Mouse (Mus musculus): ENCODE data around the gene Ppm1l.
A peak's percentile ranks its signal among the peaks of the same experiment; 100 is the strongest.
"Not testable (repeated sequence)": the region's sequence is repeated elsewhere in the genome, so short reads cannot be mapped to it uniquely, and the experiment has no call there.

Ppm1l gene

GRCm38 (mm10) chr3:69367916-69368315 is 51.3 kb downstream of the Ppm1l start:
- no peak for DNase-seq (ENCODE audit: low read depth, low spot score)

- no peak for DNase-seq (ENCODE audit: low read depth, low spot score)
Measured at GRCm38 (mm10) chr3:69372731-69373130, 56.1 kb downstream of the Ppm1l start.

DNA sequence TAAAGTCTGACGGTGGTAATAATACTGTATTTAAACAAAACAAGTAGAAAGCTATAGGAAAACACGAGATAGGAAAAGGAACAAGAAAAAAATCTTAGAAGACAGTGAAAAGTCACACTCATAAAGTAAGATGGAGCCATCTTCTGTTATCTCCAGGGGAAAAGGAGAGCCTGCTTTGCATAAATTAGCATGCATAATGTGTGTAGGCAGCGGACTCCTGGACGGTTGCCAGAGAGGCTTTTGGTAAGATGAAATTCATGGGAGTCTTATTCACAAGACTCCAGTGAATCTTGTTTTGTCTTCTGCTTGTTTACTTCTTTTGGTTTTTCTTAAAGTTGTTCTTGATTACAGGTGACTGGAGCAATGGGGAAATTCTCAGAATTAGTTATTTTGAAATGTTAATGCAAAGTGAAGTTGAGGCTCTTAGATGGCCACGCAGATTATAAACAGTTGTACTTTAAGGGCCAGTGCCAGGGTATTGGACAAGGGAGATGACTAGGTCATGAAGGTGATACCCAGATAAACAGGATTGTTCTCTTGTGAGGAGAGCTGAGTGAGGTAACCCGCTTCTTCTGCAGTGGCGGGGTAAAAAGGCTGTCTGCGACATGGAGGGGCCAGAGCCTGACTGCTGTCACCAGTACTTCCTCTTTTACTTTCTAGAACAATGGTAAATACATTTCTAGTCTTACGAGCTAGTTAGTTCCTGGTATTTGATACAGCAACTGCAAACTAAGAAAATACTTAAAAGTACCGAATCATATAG is 57.1 kb downstream of the Ppm1l start:
- peak; percentile 30 for DNase-seq (ENCODE audit: low read depth, low spot score)

GRCm38 (mm10) chr3:69374538-69374937 is 57.9 kb downstream of the Ppm1l start:
- no peak for DNase-seq (ENCODE audit: low read depth, low spot score)

DNA sequence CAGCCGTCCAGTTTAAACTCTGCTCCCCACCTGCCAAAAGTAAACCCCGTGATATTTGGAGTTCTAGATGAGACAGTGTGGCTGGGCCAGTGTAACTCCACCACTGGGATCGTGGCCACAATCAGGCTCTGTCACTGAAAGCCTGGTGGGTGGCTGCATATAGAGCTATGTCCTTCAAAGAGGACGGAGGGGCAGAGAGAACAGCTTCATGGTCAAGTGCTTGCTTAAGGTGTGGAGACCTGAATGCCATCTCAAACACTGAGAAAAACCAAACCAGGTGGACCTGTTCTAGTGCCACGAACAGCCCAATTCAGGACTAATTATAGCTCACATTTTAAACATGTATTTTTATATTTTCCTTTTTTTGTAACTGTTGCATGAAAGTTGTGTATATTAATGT is 58.3 kb downstream of the Ppm1l start:
- no peak for DNase-seq (ENCODE audit: low read depth, low spot score)

DNA sequence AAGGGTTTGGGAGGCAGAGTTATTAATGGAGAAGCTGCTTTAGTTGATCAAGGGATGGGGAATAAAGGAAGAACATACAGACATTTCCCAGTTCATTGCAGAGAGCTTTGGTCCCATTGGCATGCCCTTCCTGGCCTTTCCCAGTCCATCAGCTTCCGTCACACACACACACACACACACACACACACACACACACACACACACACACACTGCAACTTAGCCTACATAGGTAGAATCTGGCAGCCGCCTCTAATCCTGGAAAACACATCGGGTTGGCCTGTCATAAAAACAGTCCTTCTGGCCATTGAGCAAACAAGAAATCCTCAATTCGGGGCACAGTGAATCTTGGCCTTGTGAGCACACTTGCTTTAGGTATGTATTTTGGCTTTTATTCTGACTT is 64.6 kb downstream of the Ppm1l start:
- no peak for DNase-seq (ENCODE audit: low read depth, low spot score)

DNA sequence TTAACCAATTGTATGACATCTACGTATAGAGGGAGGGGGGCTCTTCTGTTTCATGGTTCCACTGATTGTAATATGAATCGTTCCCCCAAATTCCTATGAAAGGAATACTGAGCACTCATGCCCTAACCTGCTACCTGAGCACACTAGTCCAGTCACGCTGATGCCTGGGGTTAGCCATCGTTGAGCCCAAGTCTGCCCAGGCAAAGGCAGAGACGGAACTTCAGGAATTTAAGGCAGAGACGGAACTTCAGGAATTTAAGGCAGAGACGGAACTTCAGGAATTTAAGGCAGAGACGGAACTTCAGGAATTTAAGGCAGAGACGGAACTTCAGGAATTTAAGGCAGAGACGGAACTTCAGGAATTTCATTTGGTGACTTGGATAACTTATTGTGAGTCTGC is 75.2 kb downstream of the Ppm1l start:
- DNase-seq (ENCODE audit: low read depth, low spot score), result not testable (repeated sequence)

GRCm38 (mm10) chr3:69392298-69392697 is 75.6 kb downstream of the Ppm1l start:
- no peak for DNase-seq (ENCODE audit: low read depth, low spot score)

DNA sequence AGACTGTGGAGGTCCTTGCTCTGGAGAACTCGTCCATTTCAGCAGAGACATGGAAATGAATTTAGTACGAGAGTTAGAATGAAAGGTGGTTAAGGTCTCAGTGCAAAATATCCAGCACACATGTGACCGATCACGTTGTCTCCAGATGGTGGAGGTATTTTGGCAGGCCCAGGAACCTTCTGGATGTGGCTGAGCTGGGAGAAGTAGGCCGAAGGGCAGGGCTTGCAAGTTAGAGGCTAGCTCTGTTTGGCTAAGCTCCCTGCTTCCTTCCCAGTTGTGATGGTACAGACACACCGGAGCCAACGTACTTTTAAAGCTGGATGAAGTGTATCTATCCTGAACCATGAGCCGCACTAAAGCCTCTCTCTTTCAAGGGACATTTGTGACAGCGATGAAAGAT is 76.4 kb downstream of the Ppm1l start:
- DNase-seq (ENCODE audit: low read depth, low spot score), result no peak

- DNase-seq (ENCODE audit: low read depth, low spot score), result no peak
Measured at GRCm38 (mm10) chr3:69393991-69394390, 77.3 kb downstream of the Ppm1l start.

GRCm38 (mm10) chr3:69395084-69395483 is 78.4 kb downstream of the Ppm1l start:
- DNase-seq (ENCODE audit: low read depth, low spot score), result no peak

- DNase-seq (ENCODE audit: low read depth, low spot score), result no peak
Measured at GRCm38 (mm10) chr3:69397733-69398132, 81.1 kb downstream of the Ppm1l start.

- DNase-seq (ENCODE audit: low read depth, low spot score), result no peak
Measured at GRCm38 (mm10) chr3:69399336-69399735, 82.7 kb downstream of the Ppm1l start.

DNA sequence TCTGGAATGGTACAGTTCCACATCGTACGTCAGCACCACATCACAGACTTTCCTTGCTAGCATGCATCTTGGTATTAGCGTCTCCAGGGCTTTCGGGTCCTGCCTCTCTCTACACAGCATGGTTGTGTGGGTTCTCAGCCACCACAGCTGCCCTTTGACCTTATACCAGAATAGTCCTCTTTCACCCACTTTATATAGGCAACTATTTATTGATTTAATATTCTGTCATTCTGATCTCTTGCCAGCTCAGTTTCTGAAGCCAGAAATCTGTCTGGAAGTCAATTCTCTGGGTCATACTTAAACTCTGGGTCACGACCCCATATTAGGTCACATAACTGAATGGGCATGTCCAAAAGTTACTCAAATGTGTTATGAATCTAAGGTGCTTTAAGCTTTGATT is 86.5 kb downstream of the Ppm1l start:
- DNase-seq (ENCODE audit: low read depth, low spot score), result no peak

DNA sequence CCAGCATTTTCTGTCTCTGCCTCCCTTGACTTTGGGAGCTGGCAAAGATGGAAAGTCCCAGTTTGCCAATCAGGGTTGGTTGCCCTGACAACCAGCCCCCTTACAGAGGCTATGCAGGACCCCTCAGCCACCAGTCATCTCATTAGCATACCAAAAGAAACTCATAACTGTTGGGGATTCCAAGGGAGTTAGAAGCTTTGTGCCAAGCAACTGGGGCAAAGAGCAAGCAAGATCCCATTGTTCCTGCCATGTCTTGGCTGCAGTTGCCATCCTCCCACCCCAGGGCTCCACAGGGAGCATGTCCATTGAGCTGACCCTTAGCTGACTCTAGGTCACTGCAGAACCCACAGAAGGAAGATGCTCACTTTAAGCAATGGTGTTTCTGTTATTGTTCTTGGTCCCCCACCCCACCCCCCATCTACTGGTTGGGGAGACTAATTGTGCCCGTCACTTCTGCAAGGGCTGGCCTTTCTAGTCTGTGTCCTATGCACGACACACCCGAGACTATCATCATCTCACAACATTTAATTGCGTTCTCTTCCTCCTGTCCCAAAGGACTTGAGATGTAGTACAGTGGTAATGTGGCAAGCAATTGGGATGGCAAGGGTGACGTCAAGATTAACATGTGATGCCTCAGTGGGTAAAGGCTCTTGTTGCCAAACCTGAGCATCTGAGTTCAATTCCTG is 89.7 kb downstream of the Ppm1l start:
- no peak for DNase-seq (ENCODE audit: low read depth, low spot score)

DNA sequence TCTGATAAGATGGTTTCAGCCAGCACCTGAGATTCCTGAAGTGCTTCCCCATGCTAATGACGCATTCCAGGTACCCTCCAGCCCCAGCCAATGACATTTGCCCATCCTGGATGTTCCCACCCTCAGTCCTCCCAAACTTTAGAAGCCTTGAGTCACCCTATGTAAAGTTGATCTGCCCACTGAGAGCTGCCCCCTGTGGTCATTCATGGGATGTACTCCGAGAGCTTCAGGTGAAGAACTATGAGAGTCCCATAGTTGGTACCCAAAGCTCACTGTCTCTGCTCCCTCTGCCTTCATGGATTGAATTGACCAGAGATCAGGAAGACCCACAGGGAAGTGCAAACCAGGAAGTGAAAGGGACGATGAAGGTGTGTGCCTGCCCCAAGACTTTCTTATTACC is 91.4 kb downstream of the Ppm1l start:
- no peak for DNase-seq (ENCODE audit: low read depth, low spot score)

- no peak for DNase-seq (ENCODE audit: low read depth, low spot score)
Measured at GRCm38 (mm10) chr3:69416112-69416511, 99.5 kb downstream of the Ppm1l start.

- no peak for DNase-seq (ENCODE audit: low read depth, low spot score)
Measured at GRCm38 (mm10) chr3:69422741-69423140, 106.1 kb downstream of the Ppm1l start.

DNA sequence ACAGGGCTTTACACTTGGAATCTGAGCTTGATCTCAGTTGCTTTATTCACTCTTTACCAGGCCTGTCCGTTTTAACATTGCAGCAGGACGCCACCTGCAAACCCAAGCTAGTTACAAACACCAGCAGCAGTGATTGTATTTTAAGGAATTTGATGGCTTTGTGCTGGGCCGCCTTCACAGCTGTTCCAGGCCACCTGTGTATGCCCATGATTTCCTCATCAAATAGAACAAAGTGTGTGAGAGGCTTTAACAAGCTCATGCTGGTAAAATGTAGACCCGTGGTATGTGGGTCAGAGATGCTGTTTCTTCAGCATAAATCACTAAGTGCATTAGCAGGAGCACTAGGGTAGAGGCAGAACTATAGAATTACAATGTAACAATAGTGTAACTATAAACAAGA is 106.7 kb downstream of the Ppm1l start:
- DNase-seq (ENCODE audit: low read depth, low spot score), result no peak

GRCm38 (mm10) chr3:69424781-69425180 is 108.1 kb downstream of the Ppm1l start:
- DNase-seq (ENCODE audit: low read depth, low spot score), result not testable (repeated sequence)

DNA sequence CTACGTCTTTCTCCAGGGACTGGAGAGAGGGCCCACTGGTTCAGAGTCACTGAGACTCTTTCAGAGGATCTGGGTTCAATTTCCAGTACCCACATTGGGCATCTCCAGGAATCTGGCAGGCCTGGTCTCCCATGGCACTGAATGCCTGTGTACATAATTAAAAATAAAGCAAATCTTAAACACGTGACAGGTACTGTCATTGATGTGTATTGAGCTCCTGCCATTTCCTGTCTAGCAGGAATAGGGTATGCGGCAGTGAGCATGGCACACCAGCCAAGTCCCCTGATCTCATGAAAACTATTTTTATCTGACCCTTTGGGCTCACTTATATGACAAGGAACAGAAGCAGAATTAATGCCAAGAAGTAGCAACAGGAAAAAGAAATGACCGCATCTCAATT is 110.6 kb downstream of the Ppm1l start:
- DNase-seq (ENCODE audit: low read depth, low spot score), result no peak

DNA sequence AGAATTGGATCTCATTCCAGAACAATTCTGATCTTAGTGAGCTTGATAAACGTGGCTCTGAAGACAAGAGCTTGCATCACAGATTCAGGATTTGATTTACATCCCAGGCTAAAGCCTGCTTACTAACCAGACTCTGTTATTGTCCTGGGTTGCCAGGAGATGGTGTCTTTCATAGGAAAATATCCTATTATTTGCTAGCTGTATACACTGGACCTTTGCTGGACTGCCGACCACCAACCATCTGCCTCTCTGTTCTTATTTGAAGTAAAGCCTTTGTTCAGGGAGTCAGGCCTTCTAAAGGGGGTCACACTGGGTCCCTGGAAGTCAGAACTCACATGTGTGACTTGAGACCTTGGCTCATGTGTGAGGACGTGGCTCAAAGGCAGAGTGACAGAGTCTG is 111.6 kb downstream of the Ppm1l start:
- DNase-seq (ENCODE audit: low read depth, low spot score), result no peak

GRCm38 (mm10) chr3:69429319-69429718 is 112.7 kb downstream of the Ppm1l start:
- DNase-seq (ENCODE audit: low read depth, low spot score), result no peak

All from brain, embryonic 18.5 days (tissue).